Mouse (Mus musculus): ENCODE results near the gene Hoxd3. TPM values are rescaled to one million over a fixed set of nuclear protein-coding genes. Genes with fewer than 3 reads are reported as not detected.

Gene Hoxd3
- polyA plus RNA-seq, 1 experiment from 2014 or later = not detected

- WGBS = 0% methylated on average over 58 of the region's 58 CpGs
- Histone ChIP-seq H3K27me3 (replicated peaks; ENCODE audit: control insufficient read depth, insufficient read depth, low read length) (peaks cover 86% of the 10 kb centered on the region), H3K4me3 (replicated peaks; ENCODE audit: low read length) (no peak overlapping the region)
These were observed 34.7 kb downstream of the Hoxd3 start for GRCm38 (mm10) chr2:74746298-74746921.

GRCm38 (mm10) chr2:74747006-74747405 lies 35.3 kb downstream of the Hoxd3 start:
- WGBS = 1% methylated on average over 24 of the region's 24 CpGs
- Histone ChIP-seq H3K27ac (ENCODE audit: low read length) (no peak overlapping the region), H3K9ac (replicated peaks; ENCODE audit: low read depth, low read length) (no peak overlapping the region)

More at GRCm38 (mm10) chr2:74746298-74746921, 34.7 kb downstream of the Hoxd3 start:
- Histone ChIP-seq H3K9me3 (ENCODE audit: control insufficient read depth, low read length) (peaks cover 4% of the 10 kb centered on the region; the same call in 1 of the 2 replicates), H3K4me1 (replicated peaks; ENCODE audit: control insufficient read depth, insufficient read depth, low read length) (peaks cover 6% of the 10 kb centered on the region; the same call in 1 of the 2 replicates), H3K27ac (ENCODE audit: low read length) (no peak overlapping the region), H3K36me3 (ENCODE audit: control insufficient read depth, insufficient read depth) (no peaks in the 10 kb centered on the region), H3K9ac (replicated peaks; ENCODE audit: low read depth, low read length) (no peak overlapping the region), H3K4me2 (ENCODE audit: low read length) (no peak overlapping the region)
- no peak for ATAC-seq

GRCm38 (mm10) chr2:74747661-74748141 lies 36.0 kb downstream of the Hoxd3 start:
- Histone ChIP-seq H3K36me3 (ENCODE audit: control insufficient read depth, insufficient read depth) (no peaks in the 10 kb centered on the region), H3K4me2 (ENCODE audit: low read length) (no peak overlapping the region), H3K4me1 (replicated peaks; ENCODE audit: control insufficient read depth, insufficient read depth, low read length) (peaks cover 7% of the 10 kb centered on the region; the same call in 1 of the 2 replicates), H3K9ac (replicated peaks; ENCODE audit: low read depth, low read length) (no peak overlapping the region), H3K4me3 (replicated peaks; ENCODE audit: low read length) (no peak overlapping the region), H3K27ac (ENCODE audit: low read length) (no peak overlapping the region), H3K27me3 (replicated peaks; ENCODE audit: control insufficient read depth, insufficient read depth, low read length) (peaks cover 84% of the 10 kb centered on the region), H3K9me3 (ENCODE audit: control insufficient read depth, low read length) (peaks cover 4% of the 10 kb centered on the region; the same call in 1 of the 2 replicates)
- 3% methylated on average over 11 of the region's 11 CpGs for WGBS
- ATAC-seq = no peak

More at GRCm38 (mm10) chr2:74747006-74747405, 35.3 kb downstream of the Hoxd3 start:
- ATAC-seq = no peak
- Histone ChIP-seq H3K9me3 (ENCODE audit: control insufficient read depth, low read length) (peaks cover 4% of the 10 kb centered on the region; the same call in 1 of the 2 replicates), H3K27me3 (replicated peaks; ENCODE audit: control insufficient read depth, insufficient read depth, low read length) (peaks cover 86% of the 10 kb centered on the region), H3K36me3 (ENCODE audit: control insufficient read depth, insufficient read depth) (no peaks in the 10 kb centered on the region), H3K4me1 (replicated peaks; ENCODE audit: control insufficient read depth, insufficient read depth, low read length) (peaks cover 6% of the 10 kb centered on the region; the same call in 1 of the 2 replicates), H3K4me3 (replicated peaks; ENCODE audit: low read length) (no peak overlapping the region), H3K4me2 (ENCODE audit: low read length) (no peak overlapping the region)

DNA sequence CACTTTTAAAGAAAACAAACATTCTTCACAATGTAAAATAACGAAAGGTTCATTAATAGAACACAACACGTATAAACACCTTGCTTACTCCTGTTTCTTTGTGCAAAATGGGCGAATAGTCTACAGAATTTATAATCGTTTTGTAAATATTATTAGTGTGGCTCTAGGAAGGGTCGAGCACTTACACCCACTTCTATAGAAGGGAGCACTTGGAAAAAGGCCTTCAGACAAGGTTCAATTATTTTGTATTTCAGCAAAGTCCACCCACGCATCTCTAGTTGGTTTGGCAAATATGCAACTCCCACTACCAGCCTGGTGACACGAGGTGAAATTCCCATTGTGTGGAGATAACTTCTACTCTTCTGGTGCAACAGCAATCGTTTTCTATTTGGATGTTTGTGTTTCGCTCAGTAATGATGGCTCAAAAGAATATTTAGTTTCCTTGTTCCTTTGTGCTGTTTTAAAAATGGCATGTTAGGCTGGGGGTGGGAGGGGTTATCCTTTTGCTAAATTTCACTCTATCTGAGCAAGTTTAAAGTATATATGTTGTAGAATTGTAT lies 36.8 kb downstream of the Hoxd3 start:
- H3K36me3 ChIP-seq (ENCODE audit: control insufficient read depth, insufficient read depth) = no peaks in the 10 kb centered on the region
- peaks cover 9% of the 10 kb centered on the region; the same call in 1 of the 2 replicates for H3K4me1 ChIP-seq (replicated peaks; ENCODE audit: control insufficient read depth, insufficient read depth, low read length)
- H3K9ac ChIP-seq (replicated peaks; ENCODE audit: low read depth, low read length) = no peak overlapping the region
- H3K9me3 ChIP-seq (ENCODE audit: control insufficient read depth, low read length) = peaks cover 4% of the 10 kb centered on the region; the same call in 1 of the 2 replicates
- WGBS = 2% methylated on average over 9 of the region's 9 CpGs
- H3K27me3 ChIP-seq (replicated peaks; ENCODE audit: control insufficient read depth, insufficient read depth, low read length) = peaks cover 83% of the 10 kb centered on the region
- H3K4me2 ChIP-seq (ENCODE audit: low read length) = no peak overlapping the region
- H3K27ac ChIP-seq (ENCODE audit: low read length) = no peak overlapping the region
- no peak for ATAC-seq
- no peak overlapping the region for H3K4me3 ChIP-seq (replicated peaks; ENCODE audit: low read length)

DNA sequence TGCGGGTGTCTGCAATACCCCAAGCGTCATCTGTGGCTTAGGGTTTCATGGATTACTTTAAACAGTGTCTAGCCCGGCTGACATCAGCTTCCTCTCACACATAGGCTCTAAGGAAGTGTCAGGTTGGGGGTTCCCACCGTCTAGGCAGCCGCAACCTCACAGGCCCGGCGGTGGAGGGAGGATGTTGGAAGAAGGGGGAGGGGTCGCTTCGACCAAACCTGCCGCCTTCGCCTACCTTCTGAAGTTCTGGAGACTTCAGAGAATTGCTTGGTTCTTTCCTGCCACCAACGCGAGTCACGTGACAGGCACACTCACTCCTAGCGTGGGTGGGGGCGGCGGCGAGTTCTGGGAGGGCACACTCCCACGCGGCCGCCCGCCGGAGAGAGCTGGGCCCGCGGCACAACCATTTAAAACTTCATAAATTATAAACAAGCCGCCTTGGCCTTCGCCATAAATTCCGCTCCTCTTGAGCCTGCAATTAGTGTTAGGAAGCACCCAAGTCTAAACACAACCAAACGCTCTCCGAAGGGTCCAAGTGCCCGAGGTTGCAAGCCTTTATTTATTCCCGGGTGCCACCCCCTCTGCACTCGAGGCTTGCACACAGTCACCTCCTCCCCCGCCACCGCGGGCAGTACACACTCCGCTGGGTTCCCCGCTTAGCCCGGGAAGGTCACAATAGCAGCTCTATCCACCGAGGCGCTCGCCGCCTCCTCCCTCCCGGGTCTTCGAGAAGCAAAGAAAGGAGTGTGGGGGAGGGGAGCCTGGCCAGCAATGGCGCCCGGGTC lies 37.8 kb downstream of the Hoxd3 start:
- no peak overlapping the region for H3K27ac ChIP-seq (ENCODE audit: low read length)
- peak; percentile 43; the same call in 1 of the 2 replicates for ATAC-seq
- H3K4me2 ChIP-seq (ENCODE audit: low read length) = no peak overlapping the region
- no peaks in the 10 kb centered on the region for H3K36me3 ChIP-seq (ENCODE audit: control insufficient read depth, insufficient read depth)
- no peak overlapping the region for H3K9ac ChIP-seq (replicated peaks; ENCODE audit: low read depth, low read length)
- peaks cover 83% of the 10 kb centered on the region for H3K27me3 ChIP-seq (replicated peaks; ENCODE audit: control insufficient read depth, insufficient read depth, low read length)
- peaks cover 9% of the 10 kb centered on the region; the same call in 1 of the 2 replicates for H3K4me1 ChIP-seq (replicated peaks; ENCODE audit: control insufficient read depth, insufficient read depth, low read length)
- H3K4me3 ChIP-seq (replicated peaks; ENCODE audit: low read length) = 0 out of 2 replicates have a peak overlapping the region, but pooled peaks have one; percentile 0
- 0 out of 2 replicates have a peak, but pooled peaks cover 3% of the 10 kb centered on the region for H3K9me3 ChIP-seq (ENCODE audit: control insufficient read depth, low read length)
- under 1% methylated on average over 46 of the region's 47 CpGs for WGBS

DNA sequence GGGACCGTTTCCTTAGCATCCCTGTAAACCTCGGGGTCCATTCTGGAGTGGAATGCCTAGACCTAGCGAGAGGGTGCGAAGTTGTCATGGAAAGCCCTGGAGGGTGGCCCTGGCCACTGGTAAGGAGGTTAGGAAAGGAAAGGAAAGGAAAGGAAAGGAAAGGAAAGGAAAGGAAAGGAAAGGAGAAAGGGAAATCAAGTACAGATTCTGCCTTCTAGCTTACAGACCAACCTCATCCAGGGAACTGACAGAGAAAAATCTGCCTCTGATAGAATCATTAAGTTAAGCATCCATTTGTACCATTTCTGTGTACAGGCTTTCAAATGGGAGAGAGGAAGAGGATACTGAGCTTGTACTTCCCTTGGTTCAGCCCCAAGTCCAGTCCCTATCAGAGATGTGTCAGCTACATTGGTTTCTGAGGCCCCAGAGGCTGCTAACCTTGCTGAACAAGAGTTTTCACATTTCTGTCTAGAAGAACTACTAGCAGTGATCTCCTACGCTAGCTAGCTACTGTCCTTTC lies 39.1 kb downstream of the Hoxd3 start:
- ATAC-seq = no peak
- 6% methylated on average over 5 of the region's 5 CpGs for WGBS
- peaks cover 80% of the 10 kb centered on the region for H3K27me3 ChIP-seq (replicated peaks; ENCODE audit: control insufficient read depth, insufficient read depth, low read length)
- H3K4me2 ChIP-seq (ENCODE audit: low read length) = no peak overlapping the region
- H3K36me3 ChIP-seq (ENCODE audit: control insufficient read depth, insufficient read depth) = no peaks in the 10 kb centered on the region
- H3K9ac ChIP-seq (replicated peaks; ENCODE audit: low read depth, low read length) = no peak overlapping the region
- H3K4me3 ChIP-seq (replicated peaks; ENCODE audit: low read length) = no peak overlapping the region
- H3K9me3 ChIP-seq (ENCODE audit: control insufficient read depth, low read length) = 0 out of 2 replicates have a peak, but pooled peaks cover 3% of the 10 kb centered on the region
- peaks cover 9% of the 10 kb centered on the region; the same call in 1 of the 2 replicates for H3K4me1 ChIP-seq (replicated peaks; ENCODE audit: control insufficient read depth, insufficient read depth, low read length)
- H3K27ac ChIP-seq (ENCODE audit: low read length) = no peak overlapping the region

DNA sequence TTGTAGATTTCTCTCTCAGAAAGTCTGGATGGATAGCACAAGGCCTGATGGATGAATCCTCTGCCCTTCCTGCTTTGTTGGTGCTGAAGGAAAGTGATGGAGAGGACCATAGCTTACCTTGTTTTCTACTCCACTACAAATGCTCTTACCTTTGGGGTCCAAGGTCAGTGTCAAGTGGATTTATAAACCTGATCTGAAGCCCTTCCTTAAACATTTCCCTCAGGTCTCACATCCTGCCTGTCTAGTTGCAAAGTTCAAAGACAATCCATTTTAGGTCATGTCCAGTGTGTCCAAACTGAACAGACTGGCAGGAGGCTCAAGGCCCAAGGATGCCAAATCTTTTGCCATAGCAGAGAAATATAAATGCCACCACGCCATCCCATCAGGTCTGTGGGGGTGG lies 40.1 kb downstream of the Hoxd3 start:
- peaks cover 80% of the 10 kb centered on the region for H3K27me3 ChIP-seq (replicated peaks; ENCODE audit: control insufficient read depth, insufficient read depth, low read length)
- H3K4me1 ChIP-seq (replicated peaks; ENCODE audit: control insufficient read depth, insufficient read depth, low read length) = peaks cover 9% of the 10 kb centered on the region; the same call in 1 of the 2 replicates
- 61% methylated on average over 1 of the region's 1 CpGs for WGBS
- no peak overlapping the region for H3K4me2 ChIP-seq (ENCODE audit: low read length)
- no peaks in the 10 kb centered on the region for H3K36me3 ChIP-seq (ENCODE audit: control insufficient read depth, insufficient read depth)
- no peak overlapping the region for H3K4me3 ChIP-seq (replicated peaks; ENCODE audit: low read length)
- no peak overlapping the region for H3K27ac ChIP-seq (ENCODE audit: low read length)
- H3K9me3 ChIP-seq (ENCODE audit: control insufficient read depth, low read length) = 0 out of 2 replicates have a peak, but pooled peaks cover 3% of the 10 kb centered on the region
- ATAC-seq = no peak
- no peak overlapping the region for H3K9ac ChIP-seq (replicated peaks; ENCODE audit: low read depth, low read length)

- H3K27me3 ChIP-seq (replicated peaks; ENCODE audit: control insufficient read depth, insufficient read depth, low read length) = peaks cover 76% of the 10 kb centered on the region
- H3K27ac ChIP-seq (ENCODE audit: low read length) = no peak overlapping the region
- no peak overlapping the region for H3K4me2 ChIP-seq (ENCODE audit: low read length)
- H3K36me3 ChIP-seq (ENCODE audit: control insufficient read depth, insufficient read depth) = no peaks in the 10 kb centered on the region
- 0 out of 2 replicates have a peak, but pooled peaks cover 3% of the 10 kb centered on the region for H3K9me3 ChIP-seq (ENCODE audit: control insufficient read depth, low read length)
- ATAC-seq = no peak
- H3K4me3 ChIP-seq (replicated peaks; ENCODE audit: low read length) = no peak overlapping the region
- H3K4me1 ChIP-seq (replicated peaks; ENCODE audit: control insufficient read depth, insufficient read depth, low read length) = peaks cover 9% of the 10 kb centered on the region; the same call in 1 of the 2 replicates
- no peak overlapping the region for H3K9ac ChIP-seq (replicated peaks; ENCODE audit: low read depth, low read length)
- WGBS = under 1% methylated on average over 45 of the region's 45 CpGs
These were observed 40.9 kb downstream of the Hoxd3 start for GRCm38 (mm10) chr2:74752431-74753174.

Data from forebrain, embryonic 16.5 days (tissue).